Mouse (Mus musculus) layer of hippocampus, postnatal 10 days (tissue): ENCODE measurements around the gene Dennd1a. TPM values are rescaled to one million over a fixed set of nuclear protein-coding genes. Genes with fewer than 3 reads are reported as not detected.

ENCODE experiments used
- DNase-seq, 2 experiments: peaks; one replicate each; pipeline ENCODE4 v3.0.0; 2021; ENCODE audit warnings: low spot score in 2 of 2
- total RNA-seq, 2 experiments: library from RNA; stranded (reverse); gene quantifications; 2 replicates each; pipeline ENCODE4 v1.2.3; 2021

The Dennd1a gene
- total RNA-seq, 2 experiments from 2014 or later = 71.8 to 72.8 TPM

GRCm38 (mm10) chr2:37782002-37782401, 505.2 kb downstream of the Dennd1a start:
- no peak for DNase-seq

DNA sequence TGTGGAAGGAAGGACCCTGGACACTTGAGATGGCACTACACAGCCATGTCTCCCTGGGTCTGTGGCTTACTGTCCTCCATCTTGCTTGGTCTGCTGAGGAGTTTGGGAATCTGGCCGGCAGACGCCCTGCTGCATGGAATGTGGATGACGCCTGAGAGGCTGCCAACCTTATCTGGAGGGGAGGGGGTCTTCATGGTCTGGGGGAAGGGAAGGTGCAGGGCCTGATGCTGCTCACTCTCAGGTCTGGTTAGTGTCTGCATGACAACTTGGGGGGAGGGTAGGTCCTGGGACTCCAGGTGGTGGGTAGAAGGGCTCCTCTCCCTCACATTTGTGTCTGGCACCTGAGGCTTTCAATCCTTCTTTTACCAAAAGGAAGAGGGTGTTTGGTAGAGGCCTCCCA, 505.8 kb downstream of the Dennd1a start:
- DNase-seq = no peak

DNA sequence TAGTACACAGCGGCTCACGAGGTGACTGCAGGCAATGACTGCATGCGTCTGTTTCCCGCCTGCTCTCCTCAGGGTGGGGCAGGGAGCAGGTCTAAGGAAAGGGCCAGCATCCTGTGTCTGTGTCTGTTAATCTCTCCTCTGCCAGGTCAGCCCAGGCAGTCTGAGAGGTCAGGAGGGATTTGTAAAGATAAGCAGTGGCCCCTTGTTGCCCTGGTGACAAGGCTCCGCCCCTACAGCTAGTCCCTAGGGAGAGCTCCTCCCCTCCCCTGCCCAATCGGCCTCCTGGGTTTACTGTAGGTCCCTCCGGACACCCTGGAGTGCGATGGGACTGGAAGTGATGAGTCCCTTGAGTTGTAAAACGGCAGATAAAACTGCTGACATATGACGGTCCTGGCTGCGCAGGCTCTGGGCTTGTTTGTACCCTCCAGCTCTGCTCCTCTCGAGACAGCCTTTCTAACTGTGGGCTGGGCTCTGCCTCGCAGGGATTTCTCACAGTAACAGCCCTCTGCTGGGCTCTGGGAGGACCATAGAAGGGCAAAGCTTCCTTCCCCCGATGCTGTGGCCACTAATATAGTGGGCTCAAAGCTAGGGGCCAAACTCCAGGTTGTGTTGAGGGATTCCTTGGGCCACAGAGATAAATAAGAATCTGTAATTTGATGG, 506.8 kb downstream of the Dennd1a start:
- no peak for DNase-seq

- DNase-seq = no peak
Measured at GRCm38 (mm10) chr2:37777958-37778720, 509.1 kb downstream of the Dennd1a start.

- no peak for DNase-seq
Measured at GRCm38 (mm10) chr2:37776611-37777411, 510.4 kb downstream of the Dennd1a start.

DNA sequence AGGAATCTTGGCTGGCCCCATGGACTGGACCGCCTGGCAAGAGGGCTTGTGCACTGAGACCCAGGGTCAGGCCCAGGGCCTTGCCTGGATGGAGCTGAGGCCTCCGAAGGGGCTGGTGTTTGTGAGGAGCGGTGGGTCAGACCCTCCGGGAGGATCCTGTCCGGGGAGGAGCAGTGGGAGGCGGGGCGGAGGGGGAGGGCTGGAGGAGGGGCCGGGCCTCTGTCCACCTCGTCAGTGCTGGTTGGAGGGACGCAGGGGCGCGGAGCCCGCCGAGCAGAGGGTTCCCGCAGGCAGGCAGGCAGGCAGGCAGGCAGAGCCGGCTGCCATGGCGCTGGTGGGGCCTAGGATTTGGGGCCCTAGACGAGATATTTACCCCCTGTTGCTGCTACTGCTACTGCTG, 511.2 kb downstream of the Dennd1a start, which contains the start of gene Crb2:
Crb2 (plus strand) TSS at position 234 of the 400 bp plus-strand sequence.
- DNase-seq = no peak

DNA sequence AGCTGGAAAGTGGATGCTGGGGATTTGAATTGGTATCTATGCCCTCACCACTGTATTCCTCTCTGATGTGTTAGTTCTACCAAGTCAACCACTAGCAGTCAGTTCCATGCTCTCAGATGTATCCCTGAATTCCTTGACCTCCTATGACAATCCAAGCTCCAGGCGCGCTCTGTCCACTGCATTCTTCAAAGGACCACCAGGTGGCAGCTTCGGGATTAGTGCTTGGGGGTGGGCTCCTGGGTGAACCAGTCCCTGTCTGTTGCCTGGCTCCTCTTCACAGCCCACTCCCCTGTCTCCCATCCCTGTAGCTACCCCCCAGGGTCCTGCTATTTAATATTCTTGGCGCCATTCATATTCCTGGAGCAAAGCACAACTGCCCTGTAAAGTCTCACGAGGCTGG, 512.6 kb downstream of the Dennd1a start:
- peak; percentile 71 to 76 for DNase-seq

DNA sequence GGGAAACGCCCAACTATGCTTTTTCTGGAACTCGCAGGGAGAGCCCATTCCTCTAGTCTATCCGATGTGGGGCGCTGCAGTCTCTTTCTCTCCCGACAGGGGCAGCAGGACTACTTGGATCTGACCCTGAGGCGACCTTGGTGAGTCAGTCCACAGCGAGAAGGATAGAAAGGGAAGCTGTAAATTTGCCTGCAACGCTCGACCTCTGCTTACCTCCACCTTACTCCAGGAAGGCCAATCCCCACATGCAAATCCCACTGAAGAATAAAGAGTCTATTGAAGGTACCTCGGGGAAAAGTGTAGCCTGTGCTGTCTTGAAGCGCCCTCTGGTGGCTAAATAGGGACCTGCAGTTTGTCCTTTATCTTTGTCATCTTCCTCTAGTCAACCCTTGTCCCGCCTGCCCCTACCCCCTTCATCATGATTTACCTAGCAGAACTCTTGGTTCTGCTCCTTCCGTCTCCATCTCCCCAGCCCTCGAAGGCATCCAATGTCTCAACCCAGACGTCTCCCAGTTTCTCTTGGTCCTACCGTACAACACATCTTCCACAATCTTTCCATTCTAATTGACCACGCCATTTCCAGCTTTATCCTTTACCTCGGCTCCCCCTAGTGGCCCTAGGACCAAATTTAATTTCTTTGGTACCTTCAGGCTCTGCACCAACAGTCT, 515.4 kb downstream of the Dennd1a start:
- DNase-seq = peak; percentile 95 to 96

GRCm38 (mm10) chr2:37769793-37770192, 517.4 kb downstream of the Dennd1a start:
- no peak for DNase-seq

GRCm38 (mm10) chr2:37768903-37769302, 518.3 kb downstream of the Dennd1a start:
- peak; percentile 77 to 82 for DNase-seq

- DNase-seq = no peak
Measured at GRCm38 (mm10) chr2:37767739-37768138, 519.5 kb downstream of the Dennd1a start.

GRCm38 (mm10) chr2:37767080-37767547, 520.1 kb downstream of the Dennd1a start:
- DNase-seq = peak; percentile 58 to 62

- DNase-seq = no peak
Measured at GRCm38 (mm10) chr2:37766027-37766761, 521.0 kb downstream of the Dennd1a start.

DNA sequence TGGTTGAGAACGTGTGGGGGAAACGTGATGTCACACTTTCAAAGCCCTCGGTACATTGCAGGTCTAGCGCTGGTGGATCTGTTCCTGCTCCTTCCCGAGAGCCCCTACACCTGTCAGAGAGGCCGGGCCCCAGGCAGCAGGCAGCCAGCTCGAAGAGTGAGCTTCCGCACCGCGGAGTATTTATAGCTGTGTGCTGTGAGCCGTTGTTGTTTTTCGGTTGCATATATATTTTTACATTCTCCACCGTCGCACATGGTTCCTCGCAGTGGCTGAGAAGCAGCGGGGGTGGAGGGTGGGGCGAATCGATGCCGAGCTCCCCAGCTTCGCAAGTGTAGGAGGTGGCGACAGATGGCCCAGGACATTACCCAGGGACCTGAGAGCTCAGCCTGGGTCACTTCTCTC, 522.1 kb downstream of the Dennd1a start:
- no peak for DNase-seq

GRCm38 (mm10) chr2:37764514-37764913, 522.7 kb downstream of the Dennd1a start:
- DNase-seq = no peak

DNA sequence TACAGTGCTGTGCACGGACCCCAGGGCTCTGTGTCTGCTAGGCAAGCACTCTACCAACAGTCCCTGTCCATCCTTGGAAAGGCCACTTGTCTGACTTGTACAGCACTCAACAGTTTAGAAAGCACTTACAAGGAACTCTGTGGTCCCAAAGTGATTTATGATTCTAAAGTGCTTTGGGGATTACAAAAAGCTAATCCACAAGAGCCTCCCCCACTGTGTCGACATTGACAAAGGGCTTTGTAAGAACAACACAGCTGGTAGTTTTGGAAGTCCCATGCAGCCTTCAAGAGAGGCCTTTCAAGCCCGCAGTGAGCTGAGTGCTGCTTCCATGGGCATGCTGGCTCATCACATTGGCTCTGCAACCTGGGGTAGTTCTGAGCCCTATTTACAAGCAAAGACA, 523.6 kb downstream of the Dennd1a start:
- DNase-seq = peak in 1 of 2 experiments; percentile 5

DNA sequence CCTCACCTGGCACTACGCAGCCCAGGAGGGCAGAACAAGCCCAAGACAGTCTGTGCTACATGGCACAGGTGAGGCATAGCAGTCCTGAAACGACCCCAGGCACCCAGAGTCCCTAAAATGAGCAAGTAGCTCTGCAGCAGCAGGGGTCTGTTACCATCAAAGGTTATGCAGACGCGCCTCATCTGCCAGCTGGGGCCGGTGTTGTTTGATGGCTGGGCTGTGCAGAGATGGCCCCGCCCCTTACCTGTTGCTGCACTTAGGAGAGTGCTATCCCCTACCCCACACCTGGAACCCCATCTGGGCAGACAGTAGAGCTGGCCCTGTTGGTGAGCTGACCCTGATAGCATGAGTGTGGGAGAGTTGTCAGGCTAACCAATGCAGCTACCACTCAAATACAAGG, 526.6 kb downstream of the Dennd1a start:
- no peak for DNase-seq

- DNase-seq = no peak
Measured at GRCm38 (mm10) chr2:37758343-37759015, 528.7 kb downstream of the Dennd1a start.

DNA sequence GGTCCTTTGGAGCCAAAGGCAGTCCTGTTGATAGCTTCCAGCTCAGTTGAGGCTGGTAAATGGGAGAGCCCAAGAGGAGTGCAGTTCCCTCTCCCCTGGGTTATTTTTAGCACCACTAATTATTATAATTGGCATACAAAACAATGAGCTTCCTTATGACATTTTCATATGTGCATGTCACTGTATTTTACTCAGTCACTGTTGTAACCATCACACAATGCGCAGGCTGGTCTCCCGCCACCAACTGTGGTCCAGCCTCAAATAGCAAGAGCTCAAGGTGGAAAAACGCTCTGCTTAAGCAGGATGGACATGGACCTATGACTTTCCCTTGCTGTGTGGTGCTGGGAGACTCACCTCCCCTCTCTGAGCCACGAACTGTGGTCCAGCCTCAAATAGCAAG, 529.4 kb downstream of the Dennd1a start:
- DNase-seq = no peak

DNA sequence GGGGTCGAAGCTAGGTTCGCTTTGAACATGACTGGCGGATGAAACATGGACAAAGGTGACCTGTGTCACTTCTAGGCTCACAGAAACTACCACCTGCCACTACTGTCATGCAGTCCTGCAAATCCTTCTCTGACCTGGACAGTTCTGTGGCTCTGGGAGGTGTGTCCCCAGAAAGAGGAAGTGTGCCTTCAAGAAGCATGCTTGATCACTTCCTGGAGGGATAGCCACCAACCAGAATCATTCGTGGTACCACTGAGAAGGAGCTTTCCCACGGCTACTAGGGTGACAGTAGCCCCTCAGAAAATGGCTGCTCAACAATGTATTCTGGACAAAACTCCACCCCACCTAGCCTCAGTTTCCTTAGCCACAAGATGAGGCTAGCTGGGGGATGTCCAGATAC, 530.2 kb downstream of the Dennd1a start:
- DNase-seq = no peak
